Comparison of ENCODE assay signal across 8 mouse cellular contexts in genomic region chr15:101077813-101078730, GRCm38 (mm10). TPM values are rescaled to one million over a fixed set of nuclear protein-coding genes. Genes with fewer than 3 reads are reported as not detected.
A peak's percentile ranks its signal among the peaks of the same experiment; 100 is the strongest.
DNase-seq lines count a peak whose midpoint lies in the region; ATAC-seq and TF ChIP-seq lines count a peak whose summit lies in the region.

Gene Fignl2 (minus strand): TSS chr15:101078567.

- H3K36me3 ChIP-seq in heart, embryonic 12.5 days: no peaks in the 10 kb centered on the region
- no peaks in the 10 kb centered on the region for H3K36me3 ChIP-seq in midbrain, embryonic 12.5 days

- no peak within 1 kb of the TSS for H3K27ac ChIP-seq in cerebellum, adult 2 months (ENCODE audit: insufficient read depth, low read length)
- peak within 1 kb of the TSS; percentile 88 for H3K27ac ChIP-seq in bone marrow macrophage, adult 2 months (ENCODE audit: insufficient read depth, low read depth, low read length)
- peak within 1 kb of the TSS; percentile 81 for H3K27ac ChIP-seq in heart, embryonic 12.5 days (ENCODE audit: poor library complexity, severe bottlenecking)
- H3K27ac ChIP-seq in midbrain, embryonic 12.5 days (replicated peaks): peak within 1 kb of the TSS; percentile 95

- 0 out of 2 replicates have a peak, but pooled peaks cover 6% of the 10 kb centered on the region for H3K4me1 ChIP-seq in cerebellum, adult 2 months (ENCODE audit: control insufficient read depth, insufficient read depth, low read length)
- H3K4me1 ChIP-seq in bone marrow macrophage, adult 2 months (ENCODE audit: control insufficient read depth, insufficient read depth, low read length): peaks cover 24% of the 10 kb centered on the region
- peaks cover 45% of the 10 kb centered on the region for H3K4me1 ChIP-seq in heart, embryonic 12.5 days (replicated peaks)
- peaks cover 44% of the 10 kb centered on the region for H3K4me1 ChIP-seq in midbrain, embryonic 12.5 days

- peak within 1 kb of the TSS; percentile 86 for H3K9ac ChIP-seq in heart, embryonic 12.5 days
- peak within 1 kb of the TSS; percentile 95 for H3K9ac ChIP-seq in midbrain, embryonic 12.5 days (replicated peaks)

- no peak for DNase-seq in cerebellum, adult 2 months
- no peak for DNase-seq in cerebellum, adult 9-11 months
- peak; percentile 78 for DNase-seq in kidney, postnatal 14 days
- DNase-seq in cerebellum, postnatal 4 days (ENCODE audit: low spot score in 2 of 2): no peak
- no peak for DNase-seq in urinary bladder, postnatal 25 days (ENCODE audit: low spot score)

- H3K27me3 ChIP-seq in cerebellum, adult 2 months (ENCODE audit: control insufficient read depth, insufficient read depth, low read length): peaks cover 10% of the 10 kb centered on the region
- H3K27me3 ChIP-seq in heart, embryonic 12.5 days (replicated peaks): peaks cover 10% of the 10 kb centered on the region; the same call in 1 of the 2 replicates
- H3K27me3 ChIP-seq in midbrain, embryonic 12.5 days: peaks cover 30% of the 10 kb centered on the region

- peak within 1 kb of the TSS; percentile 95 for H3K4me2 ChIP-seq in heart, embryonic 12.5 days
- peak within 1 kb of the TSS; percentile 86 for H3K4me2 ChIP-seq in midbrain, embryonic 12.5 days (replicated peaks)

- no peaks in the 10 kb centered on the region for H3K9me3 ChIP-seq in heart, embryonic 12.5 days (replicated peaks)
- no peaks in the 10 kb centered on the region for H3K9me3 ChIP-seq in midbrain, embryonic 12.5 days

- peak within 1 kb of the TSS; percentile 52 for H3K4me3 ChIP-seq in cerebellum, adult 2 months (replicated peaks; ENCODE audit: insufficient read depth, low read depth, low read length)
- H3K4me3 ChIP-seq in bone marrow macrophage, adult 2 months (ENCODE audit: insufficient read depth, low read length): peak within 1 kb of the TSS; percentile 69
- H3K4me3 ChIP-seq in heart, embryonic 12.5 days: peak within 1 kb of the TSS; percentile 94
- peak within 1 kb of the TSS; percentile 97 for H3K4me3 ChIP-seq in midbrain, embryonic 12.5 days

- TF ChIP-seq CTCF in cerebellum, adult 2 months (IDR thresholded peaks at IDR 0.05; ENCODE audit: borderline replicate concordance, insufficient read depth, low read depth, low read length): no peak
- no peak for TF ChIP-seq CTCF in bone marrow macrophage, adult 2 months (IDR thresholded peaks at IDR 0.05; ENCODE audit: low read depth, low read length)

- TF ChIP-seq POLR2A in cerebellum, adult 2 months (IDR thresholded peaks at IDR 0.05; ENCODE audit: borderline replicate concordance, insufficient read depth, low read length): no peak
- TF ChIP-seq POLR2A in bone marrow macrophage, adult 2 months (IDR thresholded peaks at IDR 0.05; ENCODE audit: borderline replicate concordance, low read depth, low read length): no peak

- ATAC-seq in heart, embryonic 12.5 days (ENCODE audit: insufficient number of reproducible peaks, low FRiP score): peak; percentile 64
- peak; percentile 38 for ATAC-seq in midbrain, embryonic 12.5 days (ENCODE audit: low FRiP score, low read depth)

- 2% methylated on average over 64 of the region's 96 CpGs for WGBS in cerebellum, adult 2 months
- under 1% methylated on average over 67 of the region's 96 CpGs for WGBS in heart, embryonic 12.5 days
- WGBS in midbrain, embryonic 12.5 days: under 1% methylated on average over 76 of the region's 96 CpGs

RNA-seq across cellular contexts. Expression of gene Fignl2, which starts in this region (rescaled TPM):
- polyA plus RNA-seq in cerebellum, adult 2 months (2012; rRNA removed): 2.5 and 2.7 TPM in 2 replicates
- 2.8 and 2.9 TPM in 2 replicates for polyA plus RNA-seq in bone marrow macrophage, adult 2 months (2012; ENCODE audit: insufficient read depth, insufficient read length, missing spikeins)
- polyA plus RNA-seq in heart, embryonic 12.5 days (2016; fragmentation: Nextera tagmentation; extraction: Ambion mirVana): 0.10 and 0.15 TPM in 2 replicates
- polyA plus RNA-seq in midbrain, embryonic 12.5 days (2016; fragmentation: Nextera tagmentation; extraction: Ambion mirVana): 0.34 and 0.37 TPM in 2 replicates

Comparison
In these comparisons a context has a peak if more than half of its experiments do, and no peak if none do; other contexts are left out.
1. Peak in ATAC-seq, H3K4me3 ChIP-seq, H3K27ac ChIP-seq, H3K9ac ChIP-seq and H3K4me2 ChIP-seq in heart, embryonic 12.5 days; RNA of the gene not detected or under 1 TPM.
2. Peak in ATAC-seq, H3K4me3 ChIP-seq, H3K27ac ChIP-seq, H3K9ac ChIP-seq and H3K4me2 ChIP-seq in midbrain, embryonic 12.5 days; RNA of the gene not detected or under 1 TPM.